Mouse (Mus musculus): ENCODE data around the gene Cachd1.

Gene Cachd1

GRCm38 (mm10) chr4:100990996-100991395, 214.5 kb downstream of the Cachd1 start:
- no peak for DNase-seq (ENCODE audit: low read depth)

DNA sequence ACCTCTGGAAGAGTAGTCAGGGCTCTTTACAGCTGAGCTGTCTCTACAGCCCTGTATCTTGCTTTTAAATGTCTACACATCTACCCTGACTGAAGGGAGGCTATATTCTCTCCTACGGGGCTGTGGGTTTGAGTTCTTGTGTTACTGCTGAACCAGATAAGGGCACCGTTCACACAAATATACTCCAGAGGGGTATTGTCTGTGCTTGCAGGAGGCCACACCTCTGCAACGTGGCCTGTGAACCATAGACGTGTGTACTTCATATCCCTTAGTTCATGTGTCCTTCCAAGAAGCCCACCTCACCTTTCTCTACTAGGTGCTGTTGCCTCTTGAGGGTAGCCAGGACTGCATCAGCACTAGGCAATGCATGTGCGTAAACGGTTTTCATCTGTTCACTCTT, 215.6 kb downstream of the Cachd1 start:
- DNase-seq (ENCODE audit: low read depth) = no peak

DNA sequence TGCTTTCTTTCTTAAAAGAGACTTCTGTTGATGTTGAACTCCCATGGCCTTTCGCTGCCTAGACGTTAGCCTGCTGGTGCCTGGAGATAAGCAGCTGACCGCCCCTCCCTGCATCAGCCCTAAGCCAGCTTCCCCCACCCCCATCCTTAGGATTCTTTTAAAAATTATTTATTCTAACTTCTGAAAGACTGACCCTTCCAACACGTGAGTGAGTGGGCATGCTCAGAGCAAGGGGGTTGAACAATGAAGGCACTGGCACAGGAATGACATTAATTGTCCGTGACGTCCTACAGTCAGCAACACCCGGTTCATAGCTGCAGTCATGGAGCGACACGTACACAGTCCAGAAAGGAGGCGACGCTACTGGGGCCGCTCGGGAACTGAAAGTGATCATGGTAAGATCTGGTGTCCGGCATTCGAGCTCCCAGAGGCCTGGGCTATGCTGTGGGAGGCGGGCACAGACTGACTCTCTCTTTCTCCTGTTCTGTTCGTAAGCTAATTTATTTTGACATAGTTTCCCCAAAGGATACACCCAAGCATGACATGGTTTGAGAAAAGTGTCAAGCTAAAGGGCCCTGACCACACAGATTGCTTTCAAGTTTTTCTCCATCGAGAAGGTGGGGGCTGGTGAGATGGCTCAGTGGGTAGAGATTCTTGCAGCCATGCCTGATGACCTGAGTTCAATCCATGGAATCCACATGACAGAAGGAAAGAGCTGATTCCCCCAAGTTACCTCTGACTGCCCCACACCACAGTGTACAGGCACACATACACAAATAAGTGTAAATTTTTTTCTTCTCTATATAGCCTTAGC, 218.2 kb downstream of the Cachd1 start:
- peak; percentile 20 for DNase-seq (ENCODE audit: low read depth)

DNA sequence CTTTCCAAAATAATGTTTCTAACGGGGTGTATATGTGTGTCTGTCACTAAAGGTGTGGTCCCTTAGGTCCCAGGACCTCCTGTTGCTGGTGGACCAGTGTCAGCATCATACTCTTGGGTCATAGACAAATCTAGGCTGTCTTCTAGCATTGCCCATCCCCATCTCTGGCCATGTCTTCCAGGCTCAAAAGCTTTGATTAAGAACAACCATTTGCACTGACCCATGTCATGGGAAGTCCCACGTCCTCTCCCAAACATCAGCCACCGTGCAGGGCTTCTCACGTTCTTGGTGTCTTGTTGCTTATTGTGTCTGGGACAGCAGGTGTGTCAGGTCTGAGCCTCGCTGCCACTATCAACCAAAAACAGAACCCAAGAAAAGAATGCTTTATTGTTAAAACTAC, 219.1 kb downstream of the Cachd1 start:
- DNase-seq (ENCODE audit: low read depth) = no peak

- no peak for DNase-seq (ENCODE audit: low read depth)
Observed at GRCm38 (mm10) chr4:100996060-100996651, 219.7 kb downstream of the Cachd1 start.

DNA sequence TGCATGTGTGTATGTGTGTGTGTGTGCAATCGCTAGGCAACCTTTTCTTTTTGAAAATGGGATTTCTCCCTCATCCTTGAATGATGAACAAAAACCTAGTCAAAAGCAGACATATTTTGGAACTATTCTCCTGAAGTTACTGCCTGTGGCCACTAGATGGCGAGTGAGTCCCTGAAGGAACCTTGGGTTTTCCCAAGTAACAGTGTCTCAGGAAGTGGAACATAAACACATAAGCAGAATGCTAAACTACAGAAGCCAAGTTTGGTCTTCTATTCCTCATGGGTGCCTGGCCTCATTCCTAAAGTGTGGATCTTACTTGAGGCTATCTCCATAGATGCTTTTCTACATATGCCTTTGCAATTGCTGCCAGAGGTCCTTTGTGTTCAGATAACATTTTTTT, 221.7 kb downstream of the Cachd1 start:
- no peak for DNase-seq (ENCODE audit: low read depth)

DNA sequence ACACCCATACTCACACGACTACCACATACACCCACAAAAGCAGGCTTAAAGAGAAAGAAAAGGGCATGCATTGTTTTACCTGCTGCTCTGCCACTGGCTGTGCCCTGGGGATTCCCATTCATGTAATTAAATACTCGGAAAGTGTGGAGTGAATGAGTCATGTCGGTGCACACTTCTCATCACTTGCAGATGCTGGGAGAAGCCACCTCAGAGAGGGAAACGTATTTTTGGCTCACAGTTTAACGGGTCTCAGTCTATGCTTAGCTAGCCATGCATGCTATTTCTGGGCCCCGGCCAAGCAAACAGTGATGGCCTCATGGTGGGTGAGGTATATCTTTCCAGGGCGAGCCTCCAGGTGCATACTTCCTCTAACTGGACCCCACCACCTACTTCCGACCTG, 222.4 kb downstream of the Cachd1 start:
- no peak for DNase-seq (ENCODE audit: low read depth)

- no peak for DNase-seq (ENCODE audit: low read depth)
Observed at GRCm38 (mm10) chr4:101000622-101001021, 224.1 kb downstream of the Cachd1 start.

- DNase-seq (ENCODE audit: low read depth) = no peak
Observed at GRCm38 (mm10) chr4:101001073-101001472, 224.6 kb downstream of the Cachd1 start.

- no peak for DNase-seq (ENCODE audit: low read depth)
Observed at GRCm38 (mm10) chr4:101002961-101003360, 226.5 kb downstream of the Cachd1 start.

GRCm38 (mm10) chr4:101008362-101008769, 231.9 kb downstream of the Cachd1 start:
- no peak for DNase-seq (ENCODE audit: low read depth)

DNA sequence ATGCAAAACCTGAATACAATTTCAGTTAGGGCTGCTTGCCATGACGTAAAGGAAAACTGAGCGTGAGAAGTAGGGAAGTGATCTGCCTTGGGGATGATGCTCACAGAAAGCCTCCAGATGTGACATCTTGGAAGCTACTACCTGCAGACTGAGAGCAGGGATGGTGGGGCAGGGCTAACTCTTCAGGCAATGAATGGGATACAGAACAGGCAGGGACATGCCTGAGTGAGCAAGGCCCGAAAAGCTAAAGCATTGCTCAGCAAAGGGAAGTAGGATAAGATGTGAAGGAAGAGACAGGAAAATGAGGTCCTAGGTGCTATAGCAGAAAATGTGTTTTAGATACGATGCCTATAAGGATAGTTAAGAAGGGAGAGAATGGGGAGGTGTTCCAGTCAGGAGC, 232.6 kb downstream of the Cachd1 start:
- DNase-seq (ENCODE audit: low read depth) = no peak

DNA sequence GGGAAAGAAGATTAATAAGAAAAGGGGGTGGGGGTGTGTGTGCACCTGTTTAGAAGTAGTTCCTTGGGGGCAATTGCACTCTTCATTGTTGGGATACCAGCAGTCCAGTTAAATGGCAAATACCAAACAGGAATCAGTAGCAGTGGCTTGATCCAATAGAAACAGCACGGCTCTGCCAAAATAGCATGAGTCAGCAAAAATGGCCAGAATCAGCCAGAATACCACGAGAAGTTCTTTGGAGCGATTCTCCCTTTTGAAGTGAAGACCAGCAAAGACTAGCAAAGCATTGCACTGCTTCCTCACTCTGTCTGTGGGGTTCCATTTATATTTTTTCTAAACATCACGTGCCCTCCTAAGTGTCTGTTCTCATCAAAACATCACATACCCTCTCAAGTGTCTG, 241.3 kb downstream of the Cachd1 start:
- no peak for DNase-seq (ENCODE audit: low read depth)

DNA sequence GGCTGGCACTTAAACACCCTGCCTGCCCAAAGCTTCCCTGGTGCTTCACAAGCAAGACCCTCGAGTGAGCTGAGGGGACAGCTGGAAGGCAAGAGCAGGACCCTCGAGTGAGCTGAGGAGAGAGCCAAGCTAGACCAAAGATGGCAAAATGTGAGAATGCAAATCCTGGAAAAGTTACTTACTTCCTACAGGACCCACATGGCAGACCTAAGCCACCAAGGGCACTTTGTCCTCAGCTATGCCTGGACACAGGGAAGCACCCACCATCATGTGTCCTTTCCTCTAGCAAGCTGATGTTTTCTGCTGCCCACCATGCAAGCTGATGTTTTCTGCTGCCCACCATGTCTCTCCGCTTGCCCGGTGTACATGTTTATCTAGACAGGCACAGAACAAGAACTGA, 244.1 kb downstream of the Cachd1 start, which contains the start of gene Gm10577:
Gene Gm10577 (minus strand): TSS at position 101 of the 400 bp plus-strand sequence.
- DNase-seq (ENCODE audit: low read depth) = no peak

DNA sequence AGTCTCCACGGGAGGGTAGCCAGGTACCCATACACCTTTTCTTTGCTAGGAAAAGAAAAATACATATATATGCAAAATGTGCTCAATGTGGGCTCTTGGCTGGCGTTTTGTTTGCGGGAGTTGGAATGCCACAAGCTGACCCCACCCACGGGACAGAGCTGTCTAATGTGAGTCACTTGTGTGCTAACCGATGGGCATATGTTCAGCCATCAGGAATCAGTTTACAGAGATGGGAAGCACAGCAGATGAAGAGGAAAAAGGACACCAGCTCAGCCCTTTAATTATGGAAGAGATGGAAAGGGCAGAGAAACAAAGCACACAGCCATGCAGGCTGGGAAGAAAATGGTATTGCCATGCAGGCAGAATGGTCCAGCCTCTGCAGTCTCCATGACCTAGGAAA, 250.1 kb downstream of the Cachd1 start:
- no peak for DNase-seq (ENCODE audit: low read depth)

DNA sequence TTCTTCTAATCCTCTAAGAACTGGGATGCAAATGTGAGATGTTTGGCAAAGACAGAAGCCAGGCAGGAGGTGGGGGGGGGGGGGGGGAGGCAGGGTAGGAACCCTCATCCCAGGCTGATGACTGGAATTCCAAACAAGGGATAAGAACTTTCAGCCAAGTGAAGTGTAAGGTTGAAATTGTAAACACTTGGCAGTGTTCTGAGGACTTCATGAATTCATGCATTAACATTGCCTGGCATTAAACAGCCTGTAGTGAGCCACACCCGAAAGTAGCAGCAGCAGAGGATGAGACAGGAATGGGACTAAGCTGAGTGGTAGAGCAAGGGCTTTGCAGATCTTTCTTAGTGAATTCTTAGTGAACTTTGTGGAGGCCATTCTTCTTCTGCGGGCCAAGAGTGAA, 250.5 kb downstream of the Cachd1 start:
- DNase-seq (ENCODE audit: low read depth) = no peak

- DNase-seq (ENCODE audit: low read depth) = no peak
Observed at GRCm38 (mm10) chr4:101027852-101028411, 251.5 kb downstream of the Cachd1 start.

GRCm38 (mm10) chr4:101033047-101033446, 256.6 kb downstream of the Cachd1 start:
- DNase-seq (ENCODE audit: low read depth) = no peak

DNA sequence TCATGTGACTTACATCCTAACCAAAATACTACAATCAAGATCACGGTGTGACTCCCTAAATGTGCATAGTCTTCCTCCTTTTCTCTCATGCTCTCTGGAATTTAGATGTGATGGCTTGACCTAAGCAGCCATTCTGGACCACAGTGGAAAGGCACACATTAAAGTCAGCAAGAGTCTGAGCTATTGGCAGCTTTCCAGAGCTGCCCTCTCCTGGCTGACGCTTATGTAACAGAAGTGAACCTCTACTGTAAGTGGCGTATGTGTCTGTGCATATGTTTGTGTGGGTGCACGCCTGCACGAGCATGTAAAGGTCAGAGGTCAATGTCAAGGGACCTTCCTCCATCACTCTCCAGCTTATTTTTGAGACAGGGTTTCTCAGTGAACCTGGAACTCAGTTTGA, 258.7 kb downstream of the Cachd1 start:
- DNase-seq (ENCODE audit: low read depth) = no peak

GRCm38 (mm10) chr4:101037156-101037555, 260.7 kb downstream of the Cachd1 start:
- no peak for DNase-seq (ENCODE audit: low read depth)

DNA sequence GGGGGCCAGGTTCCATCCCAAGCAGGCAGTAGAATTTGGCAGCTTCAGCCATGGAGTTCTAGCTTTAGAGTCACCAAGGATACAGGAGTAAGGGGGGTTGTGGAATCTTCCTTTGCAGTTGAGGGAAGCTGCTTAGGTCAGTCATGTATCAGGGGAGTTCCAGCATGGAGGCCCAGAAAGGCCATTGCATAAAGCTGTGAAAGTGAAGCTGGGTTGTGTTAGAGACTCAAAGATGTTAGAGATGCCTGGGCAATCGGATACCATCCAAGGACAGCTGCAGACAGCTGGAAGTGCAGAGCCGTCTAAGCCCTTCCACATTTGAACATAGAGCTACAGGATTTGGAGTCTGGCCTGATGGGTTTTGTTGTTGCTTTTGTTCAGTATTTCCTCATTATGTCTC, 267.2 kb downstream of the Cachd1 start:
- DNase-seq (ENCODE audit: low read depth) = no peak

GRCm38 (mm10) chr4:101044149-101044548, 267.7 kb downstream of the Cachd1 start:
- DNase-seq (ENCODE audit: low read depth) = no peak

DNA sequence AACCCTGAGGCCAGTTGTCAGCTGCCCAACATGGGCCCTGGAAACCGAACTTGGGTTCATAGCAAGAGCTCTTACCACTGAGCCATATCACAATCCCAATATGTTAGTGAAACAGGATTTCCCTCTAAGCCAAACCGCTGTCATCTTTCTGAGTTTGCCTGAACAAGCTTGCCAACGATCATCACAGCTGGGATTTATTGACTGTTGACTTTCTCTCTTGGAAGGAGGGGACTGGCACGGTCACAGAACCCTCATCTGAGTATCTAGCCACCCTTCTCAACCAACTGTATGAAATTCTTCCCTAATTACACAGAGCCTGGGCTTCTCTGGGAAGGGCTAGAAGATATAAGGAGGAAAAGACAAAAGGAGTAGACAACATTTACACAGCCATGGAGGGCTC, 270.1 kb downstream of the Cachd1 start:
- DNase-seq (ENCODE audit: low read depth) = no peak

Measured in c-Kit-positive CD71-negative TER-119-negative erythroid progenitor cells, embryonic 14.5 days (primary cell).